Mouse (Mus musculus): ENCODE data around the gene Slc12a4. TPM values are rescaled to one million over a fixed set of nuclear protein-coding genes. Genes with fewer than 3 reads are reported as not detected.
A peak's percentile ranks its signal among the peaks of the same experiment; 100 is the strongest.

Gene Slc12a4
- polyA plus RNA-seq, 2 experiments, result 46.0 to 116 TPM

DNA sequence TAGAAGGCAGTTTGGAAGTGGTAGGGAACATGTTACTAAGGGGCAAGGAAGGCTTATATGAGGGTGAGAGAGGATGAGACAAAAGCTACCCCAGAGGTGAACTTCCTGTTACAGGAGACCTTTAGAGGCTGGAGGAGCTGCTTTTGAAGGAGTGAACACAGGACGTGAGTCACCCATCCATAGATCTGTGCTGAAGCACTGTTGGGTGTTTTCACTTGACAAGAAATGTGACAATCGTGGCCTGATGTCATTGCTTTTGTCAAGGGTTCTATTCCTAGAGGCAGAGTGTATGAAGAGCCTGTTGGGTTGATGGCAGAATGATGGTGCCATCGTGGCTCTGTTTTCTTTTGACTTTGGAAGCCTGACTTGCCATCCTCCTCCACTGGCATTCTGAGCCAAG is 46.5 kb downstream of the Slc12a4 start:
- no peaks in the 10 kb centered on the region for H3K4me1 ChIP-seq (ENCODE audit: control insufficient read depth, insufficient read depth, low read length)
- H3K9ac ChIP-seq (ENCODE audit: low read depth, low read length, severe bottlenecking), result no peak overlapping the region
- no peak overlapping the region for H3K4me3 ChIP-seq (replicated peaks; ENCODE audit: low read length)
- TF ChIP-seq POLR2A (IDR thresholded peaks at IDR 0.05; ENCODE audit: borderline replicate concordance, extremely low read depth, insufficient read depth, insufficient read length), result no peak
- H3K4me2 ChIP-seq (replicated peaks; ENCODE audit: low read depth, low read length, severe bottlenecking), result no peak overlapping the region
- no peaks in the 10 kb centered on the region for H3K9me3 ChIP-seq (ENCODE audit: control insufficient read depth, low read length)
- no peak for ATAC-seq (ENCODE audit: low FRiP score, low read depth)
- H3K27ac ChIP-seq (replicated peaks; ENCODE audit: low read depth, low read length), result no peak overlapping the region
- no peaks in the 10 kb centered on the region for H3K27me3 ChIP-seq (ENCODE audit: control insufficient read depth, insufficient read depth, low read length)
- 87% methylated on average over 3 of the region's 3 CpGs for WGBS
- no peak for DNase-seq (ENCODE audit: low spot score)
- H3K36me3 ChIP-seq (ENCODE audit: control insufficient read depth, insufficient read depth, low read length), result peaks cover 31% of the 10 kb centered on the region

DNA sequence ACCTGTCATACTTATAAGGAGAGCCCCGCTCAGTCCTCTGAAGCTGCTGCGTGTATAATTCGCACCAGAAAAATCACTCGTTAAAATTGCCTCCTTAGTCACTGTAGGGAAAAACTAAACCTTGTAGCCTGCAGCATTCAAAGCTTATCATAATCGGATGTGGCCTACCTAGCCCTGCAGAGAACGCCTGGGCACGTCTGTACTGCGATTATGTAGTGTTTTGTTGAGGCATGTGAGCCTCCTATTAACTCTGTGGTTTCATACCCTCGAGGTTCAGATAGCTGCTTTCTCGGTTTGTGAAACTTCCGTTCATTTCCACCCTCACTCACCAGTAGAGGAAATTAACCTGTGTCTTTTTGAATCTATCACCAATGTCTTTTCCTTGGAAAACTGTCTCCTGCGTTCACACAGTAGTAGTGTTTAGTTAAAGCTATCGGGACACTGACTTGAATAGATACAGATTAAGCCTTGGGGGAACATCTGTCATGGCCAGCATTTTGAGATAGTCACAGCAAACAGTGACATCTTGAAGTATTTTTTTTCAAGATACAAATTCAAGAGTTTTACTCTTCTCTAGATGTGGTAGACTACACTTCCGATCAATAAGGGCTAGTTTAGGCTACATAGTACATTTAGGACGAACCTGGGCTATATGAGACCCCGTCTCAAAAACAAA is 64.8 kb downstream of the Slc12a4 start:
- peak overlapping the region; percentile 99 for H3K9ac ChIP-seq (ENCODE audit: low read depth, low read length, severe bottlenecking)
- WGBS, result 32% methylated on average over 16 of the region's 16 CpGs
- no peak for ATAC-seq (ENCODE audit: low FRiP score, low read depth)
- H3K27ac ChIP-seq (replicated peaks; ENCODE audit: low read depth, low read length), result peak overlapping the region; percentile 88
- no peaks in the 10 kb centered on the region for H3K27me3 ChIP-seq (ENCODE audit: control insufficient read depth, insufficient read depth, low read length)
- no peak for TF ChIP-seq POLR2A (IDR thresholded peaks at IDR 0.05; ENCODE audit: borderline replicate concordance, extremely low read depth, insufficient read depth, insufficient read length)
- H3K4me1 ChIP-seq (ENCODE audit: control insufficient read depth, insufficient read depth, low read length), result peaks cover 5% of the 10 kb centered on the region; the same call in 1 of the 2 replicates
- H3K4me2 ChIP-seq (replicated peaks; ENCODE audit: low read depth, low read length, severe bottlenecking), result peak overlapping the region; percentile 66
- no peaks in the 10 kb centered on the region for H3K9me3 ChIP-seq (ENCODE audit: control insufficient read depth, low read length)
- peak overlapping the region; percentile 94 for H3K4me3 ChIP-seq (replicated peaks; ENCODE audit: low read length)
- peaks cover 4% of the 10 kb centered on the region for H3K36me3 ChIP-seq (ENCODE audit: control insufficient read depth, insufficient read depth, low read length)
- peak; percentile 6 for DNase-seq (ENCODE audit: low spot score)

DNA sequence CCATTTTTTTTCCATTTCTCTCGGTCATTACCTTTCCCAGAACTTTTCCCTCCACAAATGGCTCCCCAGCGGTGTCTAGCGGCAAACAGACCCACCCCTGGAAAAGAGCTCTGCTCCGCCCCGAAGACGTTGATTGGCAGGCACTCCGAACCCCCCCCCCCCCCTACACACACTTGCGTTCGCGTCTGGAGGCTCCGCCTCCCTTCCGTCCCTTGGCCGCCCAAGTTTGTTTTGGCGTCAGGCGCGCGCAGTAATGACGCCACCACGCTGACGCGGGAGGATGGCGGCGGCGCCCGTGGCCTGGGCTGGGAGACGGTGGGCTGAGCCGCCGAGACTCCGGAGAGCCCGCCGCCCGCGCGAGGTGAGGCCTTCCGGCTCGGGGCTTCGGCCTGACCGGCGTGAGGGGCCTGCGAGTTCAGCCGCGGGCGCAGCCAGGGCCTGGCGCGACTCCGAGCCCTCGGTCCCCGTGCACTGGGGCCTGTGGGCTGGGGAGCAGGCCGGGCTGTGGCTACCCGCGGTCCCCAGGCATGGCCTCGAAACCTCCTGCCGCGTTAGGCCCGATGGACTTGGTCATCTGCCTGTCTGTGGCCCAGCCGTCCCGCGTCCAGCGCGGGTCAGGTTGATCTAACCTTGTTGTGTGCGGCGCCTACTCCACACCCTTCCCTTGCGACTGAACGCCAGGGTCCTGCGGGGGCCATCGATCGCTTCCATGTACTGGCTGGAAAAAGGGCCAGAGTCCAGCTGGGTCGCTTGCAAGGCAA is 65.5 kb downstream of the Slc12a4 start, which contains the start of gene Pskh1:
Gene Pskh1, plus strand, starts transcription at position 262 of the 761 bp plus-strand sequence.
- under 1% methylated on average over 66 of the region's 68 CpGs for WGBS
- ATAC-seq (ENCODE audit: low FRiP score, low read depth) (peak; percentile 94), DNase-seq (ENCODE audit: low spot score) (peak; percentile 92)
- Histone ChIP-seq H3K27me3 (ENCODE audit: control insufficient read depth, insufficient read depth, low read length) (no peaks in the 10 kb centered on the region), H3K9ac (ENCODE audit: low read depth, low read length, severe bottlenecking) (peak within 1 kb of the TSS; percentile 99), H3K4me1 (ENCODE audit: control insufficient read depth, insufficient read depth, low read length) (peaks cover 5% of the 10 kb centered on the region; the same call in 1 of the 2 replicates), H3K27ac (replicated peaks; ENCODE audit: low read depth, low read length) (peak within 1 kb of the TSS; percentile 88), H3K36me3 (ENCODE audit: control insufficient read depth, insufficient read depth, low read length) (peaks cover 6% of the 10 kb centered on the region), H3K4me2 (replicated peaks; ENCODE audit: low read depth, low read length, severe bottlenecking) (peak within 1 kb of the TSS; percentile 66), H3K9me3 (ENCODE audit: control insufficient read depth, low read length) (no peaks in the 10 kb centered on the region), H3K4me3 (replicated peaks; ENCODE audit: low read length) (peak within 1 kb of the TSS; percentile 94)
- peak; percentile 84; the same call in 1 of the 2 replicates for TF ChIP-seq POLR2A (IDR thresholded peaks at IDR 0.05; ENCODE audit: borderline replicate concordance, extremely low read depth, insufficient read depth, insufficient read length)

DNA sequence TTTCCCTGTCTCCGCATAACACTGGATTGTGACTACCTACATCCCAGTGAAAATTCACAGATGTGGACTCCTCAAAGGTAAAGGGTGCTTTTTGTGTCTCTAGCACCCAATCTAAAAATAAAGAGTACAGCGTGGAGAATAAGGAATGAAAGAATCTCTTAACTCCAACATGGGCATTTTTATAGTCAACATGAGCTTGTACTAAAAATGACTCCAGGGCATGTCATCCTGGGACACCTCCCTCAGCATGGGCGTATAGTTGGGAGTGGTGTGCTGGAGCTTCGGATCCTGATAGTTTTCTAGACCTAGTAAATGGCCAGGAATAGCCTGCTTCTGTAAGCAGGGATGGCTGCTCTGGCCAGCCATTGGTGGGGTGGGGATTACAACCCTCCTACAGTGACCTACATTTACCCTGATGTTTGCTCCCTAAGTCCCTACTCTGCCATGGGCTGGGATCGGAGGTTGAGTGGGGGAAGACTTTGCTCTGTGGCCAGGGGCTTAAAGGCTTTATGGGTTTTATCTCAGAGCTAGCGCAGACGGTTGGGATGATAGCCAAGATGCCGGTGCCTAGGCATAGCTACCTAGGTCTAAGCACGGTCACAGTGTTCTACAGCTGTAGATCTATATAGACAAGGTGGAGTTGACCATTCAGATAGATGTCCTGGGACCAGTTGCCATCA is 68.0 kb downstream of the Slc12a4 start:
- Histone ChIP-seq H3K9me3 (ENCODE audit: control insufficient read depth, low read length) (no peaks in the 10 kb centered on the region), H3K27me3 (ENCODE audit: control insufficient read depth, insufficient read depth, low read length) (no peaks in the 10 kb centered on the region), H3K9ac (ENCODE audit: low read depth, low read length, severe bottlenecking) (no peak overlapping the region), H3K36me3 (ENCODE audit: control insufficient read depth, insufficient read depth, low read length) (peaks cover 17% of the 10 kb centered on the region), H3K4me3 (replicated peaks; ENCODE audit: low read length) (no peak overlapping the region), H3K27ac (replicated peaks; ENCODE audit: low read depth, low read length) (no peak overlapping the region), H3K4me2 (replicated peaks; ENCODE audit: low read depth, low read length, severe bottlenecking) (no peak overlapping the region), H3K4me1 (ENCODE audit: control insufficient read depth, insufficient read depth, low read length) (peaks cover 8% of the 10 kb centered on the region)
- WGBS, result 81% methylated on average over 9 of the region's 9 CpGs
- no peak for TF ChIP-seq POLR2A (IDR thresholded peaks at IDR 0.05; ENCODE audit: borderline replicate concordance, extremely low read depth, insufficient read depth, insufficient read length)
- DNase-seq (ENCODE audit: low spot score) (no peak), ATAC-seq (ENCODE audit: low FRiP score, low read depth) (no peak)

Small RNA genes lying within 50 kb of the gene (microRNA-seq; reads per million reads assigned to microRNA genes)
- not detected for gene Mir7074

Other genes with a start within 250 kb of the Slc12a4 start
- 10.5 and 11.7 TPM in 2 replicates for gene Gfod2, start 207.4 kb downstream of the Slc12a4 start, polyA plus RNA-seq (2012; rRNA removed)
- 13.6 and 17.7 TPM in 2 replicates for gene Gfod2, start 207.4 kb downstream of the Slc12a4 start, polyA plus RNA-seq (2014; fragmentation: Nextera tagmentation; extraction: Ambion mirVana)
- gene Ranbp10, start 138.7 kb downstream of the Slc12a4 start, polyA plus RNA-seq (2012; rRNA removed), result 31.3 and 37.4 TPM in 2 replicates
- gene Ranbp10, start 138.7 kb downstream of the Slc12a4 start, polyA plus RNA-seq (2014; fragmentation: Nextera tagmentation; extraction: Ambion mirVana), result 12.2 and 15.0 TPM in 2 replicates
- 0.06 and 0.19 TPM in 2 replicates for gene Tsnaxip1, start 138.4 kb downstream of the Slc12a4 start, polyA plus RNA-seq (2012; rRNA removed)
- 0.18 and 0.62 TPM in 2 replicates for gene Tsnaxip1, start 138.4 kb downstream of the Slc12a4 start, polyA plus RNA-seq (2014; fragmentation: Nextera tagmentation; extraction: Ambion mirVana)
- 92.2 and 98.0 TPM in 2 replicates for gene Cenpt, start 112.8 kb downstream of the Slc12a4 start, polyA plus RNA-seq (2012; rRNA removed)
- gene Cenpt, start 112.8 kb downstream of the Slc12a4 start, polyA plus RNA-seq (2014; fragmentation: Nextera tagmentation; extraction: Ambion mirVana), result 41.5 and 45.7 TPM in 2 replicates
- gene Thap11, start 111.0 kb downstream of the Slc12a4 start, polyA plus RNA-seq (2012; rRNA removed), result 70.7 and 83.1 TPM in 2 replicates
- gene Thap11, start 111.0 kb downstream of the Slc12a4 start, polyA plus RNA-seq (2014; fragmentation: Nextera tagmentation; extraction: Ambion mirVana), result 62.5 and 68.4 TPM in 2 replicates
- 239 and 249 TPM in 2 replicates for gene Nutf2, start 105.5 kb downstream of the Slc12a4 start, polyA plus RNA-seq (2012; rRNA removed)
- 259 and 271 TPM in 2 replicates for gene Nutf2, start 105.5 kb downstream of the Slc12a4 start, polyA plus RNA-seq (2014; fragmentation: Nextera tagmentation; extraction: Ambion mirVana)
- gene Edc4, start 85.2 kb downstream of the Slc12a4 start, polyA plus RNA-seq (2012; rRNA removed), result 91.8 and 127 TPM in 2 replicates
- 39.6 and 49.1 TPM in 2 replicates for gene Edc4, start 85.2 kb downstream of the Slc12a4 start, polyA plus RNA-seq (2014; fragmentation: Nextera tagmentation; extraction: Ambion mirVana)
- 2.2 TPM in 2 replicates for gene Nrn1l, start 72.5 kb downstream of the Slc12a4 start, polyA plus RNA-seq (2012; rRNA removed)
- 0.45 and 1.1 TPM in 2 replicates for gene Nrn1l, start 72.5 kb downstream of the Slc12a4 start, polyA plus RNA-seq (2014; fragmentation: Nextera tagmentation; extraction: Ambion mirVana)
- gene Pskh1, start 65.7 kb downstream of the Slc12a4 start, polyA plus RNA-seq (2012; rRNA removed), result 57.2 and 82.7 TPM in 2 replicates
- 33.1 and 37.6 TPM in 2 replicates for gene Pskh1, start 65.7 kb downstream of the Slc12a4 start, polyA plus RNA-seq (2014; fragmentation: Nextera tagmentation; extraction: Ambion mirVana)
- gene Ctrl, start 32.2 kb downstream of the Slc12a4 start, polyA plus RNA-seq (2012; rRNA removed), result 4.1 and 5.7 TPM in 2 replicates
- 0.88 and 1.7 TPM in 2 replicates for gene Ctrl, start 32.2 kb downstream of the Slc12a4 start, polyA plus RNA-seq (2014; fragmentation: Nextera tagmentation; extraction: Ambion mirVana)
- 31.8 and 45.8 TPM in 2 replicates for gene Psmb10, start 27.7 kb downstream of the Slc12a4 start, polyA plus RNA-seq (2012; rRNA removed)
- 37.8 and 38.8 TPM in 2 replicates for gene Psmb10, start 27.7 kb downstream of the Slc12a4 start, polyA plus RNA-seq (2014; fragmentation: Nextera tagmentation; extraction: Ambion mirVana)
- 15.9 and 18.5 TPM in 2 replicates for gene Lcat, start 22.7 kb downstream of the Slc12a4 start, polyA plus RNA-seq (2012; rRNA removed)
- gene Lcat, start 22.7 kb downstream of the Slc12a4 start, polyA plus RNA-seq (2014; fragmentation: Nextera tagmentation; extraction: Ambion mirVana), result 1.9 and 3.0 TPM in 2 replicates
- not detected in 2 replicates for gene Dpep3, start 13.3 kb upstream of the Slc12a4 start, polyA plus RNA-seq (2012; rRNA removed)
- gene Dpep3, start 13.3 kb upstream of the Slc12a4 start, polyA plus RNA-seq (2014; fragmentation: Nextera tagmentation; extraction: Ambion mirVana), result 0.11 TPM in 1 of 2 replicates, not detected in the other
- 24.4 and 25.6 TPM in 2 replicates for gene Dus2, start 25.2 kb upstream of the Slc12a4 start, polyA plus RNA-seq (2012; rRNA removed)
- gene Dus2, start 25.2 kb upstream of the Slc12a4 start, polyA plus RNA-seq (2014; fragmentation: Nextera tagmentation; extraction: Ambion mirVana), result 22.4 and 25.0 TPM in 2 replicates
- gene Dpep2nb, start 39.9 kb upstream of the Slc12a4 start, polyA plus RNA-seq (2012; rRNA removed), result 0.05 TPM in 1 of 2 replicates, not detected in the other
- 0.17 TPM in 1 of 2 replicates, not detected in the other for gene Dpep2nb, start 39.9 kb upstream of the Slc12a4 start, polyA plus RNA-seq (2014; fragmentation: Nextera tagmentation; extraction: Ambion mirVana)
- gene Ddx28, start 45.8 kb upstream of the Slc12a4 start, polyA plus RNA-seq (2012; rRNA removed), result 12.9 and 14.9 TPM in 2 replicates
- 17.2 and 19.5 TPM in 2 replicates for gene Ddx28, start 45.8 kb upstream of the Slc12a4 start, polyA plus RNA-seq (2014; fragmentation: Nextera tagmentation; extraction: Ambion mirVana)
- gene Nfatc3, start 92.7 kb upstream of the Slc12a4 start, polyA plus RNA-seq (2012; rRNA removed), result 27.2 and 31.6 TPM in 2 replicates
- 7.8 and 9.6 TPM in 2 replicates for gene Nfatc3, start 92.7 kb upstream of the Slc12a4 start, polyA plus RNA-seq (2014; fragmentation: Nextera tagmentation; extraction: Ambion mirVana)
- gene Esrp2, start 170.9 kb upstream of the Slc12a4 start, polyA plus RNA-seq (2012; rRNA removed), result 29.5 and 34.3 TPM in 2 replicates
- gene Esrp2, start 170.9 kb upstream of the Slc12a4 start, polyA plus RNA-seq (2014; fragmentation: Nextera tagmentation; extraction: Ambion mirVana), result 38.8 and 38.9 TPM in 2 replicates
- gene Pla2g15, start 184.3 kb upstream of the Slc12a4 start, polyA plus RNA-seq (2012; rRNA removed), result 13.7 and 15.0 TPM in 2 replicates
- 6.3 and 7.8 TPM in 2 replicates for gene Pla2g15, start 184.3 kb upstream of the Slc12a4 start, polyA plus RNA-seq (2014; fragmentation: Nextera tagmentation; extraction: Ambion mirVana)
- gene Slc7a6, start 202.8 kb upstream of the Slc12a4 start, polyA plus RNA-seq (2012; rRNA removed), result 42.1 and 57.6 TPM in 2 replicates
- gene Slc7a6, start 202.8 kb upstream of the Slc12a4 start, polyA plus RNA-seq (2014; fragmentation: Nextera tagmentation; extraction: Ambion mirVana), result 55.7 and 73.1 TPM in 2 replicates
- gene Slc7a6os, start 244.8 kb upstream of the Slc12a4 start, polyA plus RNA-seq (2012; rRNA removed), result 52.4 and 58.3 TPM in 2 replicates
- 32.5 and 36.1 TPM in 2 replicates for gene Slc7a6os, start 244.8 kb upstream of the Slc12a4 start, polyA plus RNA-seq (2014; fragmentation: Nextera tagmentation; extraction: Ambion mirVana)
- 35.5 and 40.3 TPM in 2 replicates for gene Prmt7, start 244.8 kb upstream of the Slc12a4 start, polyA plus RNA-seq (2012; rRNA removed)
- 44.7 and 46.6 TPM in 2 replicates for gene Prmt7, start 244.8 kb upstream of the Slc12a4 start, polyA plus RNA-seq (2014; fragmentation: Nextera tagmentation; extraction: Ambion mirVana)